Comparison of ENCODE assay signal across 3 mouse cellular contexts in genomic region chr10:89554885-89555284, GRCm38 (mm10). TPM values are rescaled to one million over a fixed set of nuclear protein-coding genes. Genes with fewer than 3 reads are reported as not detected.
"Had no signal": no experiment of that assay in that cellular context is flagged by ENCODE, and none has a peak within 500 bp of the region (broad histone marks: within the 10 kb centered on the region; RNA-seq: fewer than 3 reads in every experiment).

No protein-coding gene starts in this region.

RNA-seq across cellular contexts. Expression of gene Nr1h4, which starts 21.5 kb away (rescaled TPM):
- polyA plus RNA-seq: neural tube, embryonic 13.5 days; neural tube, embryonic 14.5 days; neural tube, embryonic 15.5 days had no signal
